Mouse (Mus musculus): ENCODE results near the gene Dhx33. TPM values are rescaled to one million over a fixed set of nuclear protein-coding genes. Genes with fewer than 3 reads are reported as not detected.

Gene Dhx33
- polyA plus RNA-seq, 1 experiment from 2014 or later: 12.4 TPM

DNA sequence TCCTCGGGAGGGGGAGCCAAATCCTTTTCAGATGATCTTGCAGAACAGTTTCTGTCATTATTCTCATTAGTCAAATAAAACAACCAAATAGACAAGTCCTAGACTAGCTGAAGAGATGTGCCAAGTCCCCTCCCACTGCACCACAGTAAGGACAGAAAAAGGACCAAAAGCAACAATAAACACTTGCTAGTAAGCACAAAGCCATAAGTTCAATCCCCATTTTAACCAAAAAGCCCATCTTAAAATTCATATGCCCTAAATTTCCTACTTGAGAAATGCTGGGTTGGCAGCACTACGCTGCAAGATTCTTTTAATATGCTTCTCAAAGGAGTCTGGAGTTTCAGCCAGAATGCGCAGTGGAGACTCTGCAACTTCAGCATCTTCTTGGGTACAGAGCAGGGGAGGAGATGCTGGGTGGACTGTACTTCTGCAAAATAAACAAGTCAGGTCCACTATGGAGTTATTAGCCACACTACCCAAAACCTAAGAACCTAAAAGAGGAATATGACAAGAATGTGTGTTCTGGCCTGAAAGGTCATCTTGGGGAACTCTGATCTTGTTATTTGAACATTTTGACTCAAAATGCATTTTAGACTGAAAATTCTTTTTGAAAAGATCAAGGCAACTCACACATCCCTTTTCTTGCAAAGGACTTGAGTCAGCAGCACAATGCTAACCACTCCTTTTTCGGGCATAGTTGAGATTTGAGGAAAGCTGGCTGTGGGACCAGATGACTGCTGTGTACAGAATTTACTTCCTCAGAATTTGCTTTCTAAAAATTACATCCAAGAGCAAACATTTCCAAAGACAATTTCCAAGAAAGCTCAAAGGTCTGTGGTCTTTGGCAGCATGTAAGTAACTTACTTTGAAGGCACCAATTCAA, 59.1 kb downstream of the Dhx33 start:
- Histone ChIP-seq H3K4me1 (ENCODE audit: control insufficient read depth, insufficient read depth, low read length) (no peaks in the 10 kb centered on the region), H3K27ac (ENCODE audit: low read length) (no peak overlapping the region), H3K4me2 (ENCODE audit: low read depth, low read length) (no peak overlapping the region), H3K36me3 (ENCODE audit: control insufficient read depth, insufficient read depth) (peaks cover 78% of the 10 kb centered on the region), H3K9ac (ENCODE audit: low read length) (no peak overlapping the region), H3K4me3 (ENCODE audit: low read length) (no peak overlapping the region), H3K27me3 (ENCODE audit: control insufficient read depth, insufficient read depth, low read length) (no peaks in the 10 kb centered on the region), H3K9me3 (replicated peaks; ENCODE audit: control insufficient read depth, low read length) (no peaks in the 10 kb centered on the region)
- ATAC-seq (replicated peaks; ENCODE audit: extremely low read depth, insufficient read depth, low FRiP score): no peak
- WGBS: 91% methylated on average over 4 of the region's 4 CpGs

DNA sequence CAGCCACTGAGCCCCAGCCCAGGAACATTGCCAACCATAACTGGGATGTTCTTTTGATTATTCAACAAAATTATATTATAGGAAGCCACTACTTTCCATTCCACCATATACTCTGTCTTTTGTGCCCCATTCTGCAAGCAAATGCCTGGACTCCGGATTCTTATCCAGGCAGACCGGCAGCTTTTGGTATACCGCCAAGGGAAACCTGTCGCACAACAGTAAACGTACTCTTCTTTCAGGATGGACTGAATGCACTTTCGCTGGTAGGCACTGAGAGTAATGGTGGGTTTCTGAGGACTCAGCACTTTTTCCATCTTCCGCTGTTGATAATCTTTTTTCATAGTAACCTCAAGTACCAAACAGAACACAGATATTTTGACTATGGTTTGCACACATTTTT, 60.6 kb downstream of the Dhx33 start:
- Histone ChIP-seq H3K4me3 (ENCODE audit: low read length) (no peak overlapping the region), H3K36me3 (ENCODE audit: control insufficient read depth, insufficient read depth) (peaks cover 66% of the 10 kb centered on the region), H3K9me3 (replicated peaks; ENCODE audit: control insufficient read depth, low read length) (no peaks in the 10 kb centered on the region), H3K4me2 (ENCODE audit: low read depth, low read length) (no peak overlapping the region), H3K4me1 (ENCODE audit: control insufficient read depth, insufficient read depth, low read length) (no peaks in the 10 kb centered on the region), H3K27ac (ENCODE audit: low read length) (no peak overlapping the region), H3K9ac (ENCODE audit: low read length) (no peak overlapping the region), H3K27me3 (ENCODE audit: control insufficient read depth, insufficient read depth, low read length) (no peaks in the 10 kb centered on the region)
- ATAC-seq (replicated peaks; ENCODE audit: extremely low read depth, insufficient read depth, low FRiP score): no peak
- WGBS: 88% methylated on average over 7 of the region's 7 CpGs

DNA sequence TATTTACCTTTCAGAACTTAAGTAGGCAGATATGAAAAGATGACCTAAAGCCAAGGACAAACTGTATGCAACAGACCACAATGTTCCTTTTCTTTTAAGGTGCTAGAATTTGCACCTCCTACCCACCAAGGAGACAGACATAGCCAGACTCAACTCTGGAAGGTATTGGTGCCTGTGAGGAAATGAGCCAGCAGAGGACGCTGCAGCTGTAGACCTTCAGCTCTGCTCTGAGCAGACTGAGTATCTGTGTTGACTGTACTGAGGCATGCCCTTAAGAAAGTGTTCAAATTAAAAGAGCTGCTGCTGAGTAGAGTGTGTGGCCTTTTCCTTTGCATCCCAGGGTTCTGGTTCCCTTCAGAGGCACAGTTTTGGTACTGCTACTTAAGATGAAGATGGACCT, 61.6 kb downstream of the Dhx33 start:
- Histone ChIP-seq H3K27me3 (ENCODE audit: control insufficient read depth, insufficient read depth, low read length) (no peaks in the 10 kb centered on the region), H3K36me3 (ENCODE audit: control insufficient read depth, insufficient read depth) (peaks cover 66% of the 10 kb centered on the region), H3K27ac (ENCODE audit: low read length) (no peak overlapping the region), H3K4me1 (ENCODE audit: control insufficient read depth, insufficient read depth, low read length) (no peaks in the 10 kb centered on the region), H3K4me2 (ENCODE audit: low read depth, low read length) (no peak overlapping the region), H3K9ac (ENCODE audit: low read length) (no peak overlapping the region), H3K9me3 (replicated peaks; ENCODE audit: control insufficient read depth, low read length) (no peaks in the 10 kb centered on the region), H3K4me3 (ENCODE audit: low read length) (no peak overlapping the region)
- ATAC-seq (replicated peaks; ENCODE audit: extremely low read depth, insufficient read depth, low FRiP score): no peak
- 79% methylated on average over 1 of the region's 1 CpGs for WGBS

DNA sequence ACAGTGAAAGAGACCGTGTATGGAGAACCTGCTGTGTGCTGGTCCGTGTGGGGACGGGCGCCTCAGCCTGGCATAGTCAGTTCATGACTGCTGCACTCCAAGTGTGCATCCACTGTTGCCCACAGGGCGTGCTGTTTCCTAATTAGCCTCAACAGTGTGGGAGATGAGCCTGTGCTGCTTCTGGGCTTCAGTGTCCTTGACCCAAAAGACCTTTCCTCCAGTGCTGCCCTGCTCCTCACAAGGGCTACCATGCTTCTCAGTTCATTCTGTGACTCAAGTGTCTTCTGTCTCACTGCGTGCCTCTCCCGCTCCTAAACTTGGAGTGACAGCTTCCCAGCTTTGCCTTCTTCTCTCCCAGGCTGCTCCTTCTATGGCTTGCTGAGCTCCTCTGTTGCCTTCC, 68.9 kb downstream of the Dhx33 start:
- WGBS: 88% methylated on average over 7 of the region's 7 CpGs

More for the DNA sequence above, 68.9 kb downstream of the Dhx33 start:
- Histone ChIP-seq H3K9me3 (replicated peaks; ENCODE audit: control insufficient read depth, low read length) (no peaks in the 10 kb centered on the region), H3K27ac (ENCODE audit: low read length) (no peak overlapping the region), H3K27me3 (ENCODE audit: control insufficient read depth, insufficient read depth, low read length) (no peaks in the 10 kb centered on the region), H3K4me1 (ENCODE audit: control insufficient read depth, insufficient read depth, low read length) (no peaks in the 10 kb centered on the region), H3K36me3 (ENCODE audit: control insufficient read depth, insufficient read depth) (peaks cover 25% of the 10 kb centered on the region), H3K4me2 (ENCODE audit: low read depth, low read length) (no peak overlapping the region), H3K4me3 (ENCODE audit: low read length) (no peak overlapping the region), H3K9ac (ENCODE audit: low read length) (no peak overlapping the region)
- no peak for ATAC-seq (replicated peaks; ENCODE audit: extremely low read depth, insufficient read depth, low FRiP score)

Other genes with a start within 250 kb of the Dhx33 start
- gene Zfp3, start 240.2 kb downstream of the Dhx33 start, polyA plus RNA-seq (2015; fragmentation: Nextera tagmentation; extraction: Ambion mirVana): 10.0 and 10.5 TPM in 2 replicates
- gene Scimp, start 191.9 kb downstream of the Dhx33 start, polyA plus RNA-seq (2015; fragmentation: Nextera tagmentation; extraction: Ambion mirVana): 0.32 and 0.70 TPM in 2 replicates
- 26.8 and 28.7 TPM in 2 replicates for gene Rabep1, start 159.7 kb downstream of the Dhx33 start, polyA plus RNA-seq (2015; fragmentation: Nextera tagmentation; extraction: Ambion mirVana)
- 117 and 124 TPM in 2 replicates for gene Nup88, start 34.5 kb downstream of the Dhx33 start, polyA plus RNA-seq (2015; fragmentation: Nextera tagmentation; extraction: Ambion mirVana)
- gene Rpain, start 34.2 kb downstream of the Dhx33 start, polyA plus RNA-seq (2015; fragmentation: Nextera tagmentation; extraction: Ambion mirVana): 54.7 and 55.3 TPM in 2 replicates
- 279 and 291 TPM in 2 replicates for gene C1qbp, start 21.4 kb downstream of the Dhx33 start, polyA plus RNA-seq (2015; fragmentation: Nextera tagmentation; extraction: Ambion mirVana)
- 25.3 and 26.2 TPM in 2 replicates for gene Mis12, start 15.2 kb upstream of the Dhx33 start, polyA plus RNA-seq (2015; fragmentation: Nextera tagmentation; extraction: Ambion mirVana)
- gene Derl2, start 15.4 kb upstream of the Dhx33 start, polyA plus RNA-seq (2015; fragmentation: Nextera tagmentation; extraction: Ambion mirVana): 33.8 and 35.1 TPM in 2 replicates
- gene 6330403K07Rik, start 29.1 kb upstream of the Dhx33 start, polyA plus RNA-seq (2015; fragmentation: Nextera tagmentation; extraction: Ambion mirVana): 18.0 and 20.9 TPM in 2 replicates
- 0.14 and 0.20 TPM in 2 replicates for gene Nlrp1a, start 140.3 kb upstream of the Dhx33 start, polyA plus RNA-seq (2015; fragmentation: Nextera tagmentation; extraction: Ambion mirVana)
- 0.09 TPM in 1 of 2 replicates, not detected in the other for gene Nlrp1b, start 226.3 kb upstream of the Dhx33 start, polyA plus RNA-seq (2015; fragmentation: Nextera tagmentation; extraction: Ambion mirVana)

All from heart, embryonic 16.5 days (tissue).